7 mouse cellular contexts compared by ENCODE assay signal in genomic region chr11:70020731-70021263, GRCm38 (mm10). TPM values are rescaled to one million over a fixed set of nuclear protein-coding genes. Genes with fewer than 3 reads are reported as not detected.
DNase-seq lines count a peak whose midpoint lies in the region; ATAC-seq lines count a peak whose summit lies in the region.

No protein-coding gene starts in this region.

- ATAC-seq in inflammation-experienced regulatory T-cells, adult 6 months, result peak; percentile 77
- peak; percentile 76 for ATAC-seq in megakaryocyte progenitor cell, adult 5-6 weeks (replicated peaks; ENCODE audit: poor library complexity)

- intact Hi-C loops in left cerebral cortex, postnatal 14 days (cut with DNase I), result no loop called here

- peak; percentile 52 to 58 for DNase-seq in adrenal gland, adult 18-20 months (ENCODE audit: low spot score in 2 of 2)
- DNase-seq in embryo, embryonic 10 days (ENCODE audit: low spot score), result peak; percentile 94
- peak; percentile 61 for DNase-seq in gastrocnemius, postnatal 10 days
- DNase-seq in left cerebral cortex, postnatal 14 days (ENCODE audit: low spot score in 2 of 2), result peak; percentile 74 to 89
- peak; percentile 83 to 90 for DNase-seq in right cerebral cortex, postnatal 10 days (ENCODE audit: low spot score in 2 of 2)

RNA-seq across cellular contexts. Expression of gene Dlg4, which starts 4.1 kb away (rescaled TPM):
- total RNA-seq in adrenal gland, adult 18-20 months (2021), result 10 to 100 TPM; 24.6 to 33.0 TPM
- 10 to 100 TPM; 16.5 to 28.7 TPM for total RNA-seq in gastrocnemius, postnatal 10 days (2021)
- 10 to 100 TPM in 2 of 3 experiments, 1 to 10 TPM in 1; 7.1 to 14.6 (median 11.2) TPM for polyA plus RNA-seq in inflammation-experienced regulatory T-cells, adult 6 months (2017; shearing (Covaris generic))
- total RNA-seq in left cerebral cortex, postnatal 14 days (2021), result 1,000 to 10,000 TPM in 1 of 2 experiments, 100 to 1,000 TPM in 1; 1,000 to 1,075 TPM
- total RNA-seq in megakaryocyte progenitor cell, adult 5-6 weeks (2015), result 5.8 and 6.7 TPM in 2 replicates
- total RNA-seq in megakaryocyte progenitor cell, adult 5-6 weeks (2017), result 3.8 and 4.1 TPM in 2 replicates

RNA-seq across cellular contexts. Expression of gene Acadvl, which starts 5.6 kb away (rescaled TPM):
- total RNA-seq in adrenal gland, adult 18-20 months (2021), result 1,000 to 10,000 TPM in 1 of 2 experiments, 100 to 1,000 TPM in 1; 522 to 1,041 TPM
- total RNA-seq in gastrocnemius, postnatal 10 days (2021), result 100 to 1,000 TPM; 217 to 254 TPM
- 100 to 1,000 TPM; 110 to 132 (median 128) TPM for polyA plus RNA-seq in inflammation-experienced regulatory T-cells, adult 6 months (2017; shearing (Covaris generic))
- 10 to 100 TPM; 50.7 to 53.6 TPM for total RNA-seq in left cerebral cortex, postnatal 14 days (2021)
- 28.7 and 45.7 TPM in 2 replicates for total RNA-seq in megakaryocyte progenitor cell, adult 5-6 weeks (2015)
- total RNA-seq in megakaryocyte progenitor cell, adult 5-6 weeks (2017), result 43.6 and 49.1 TPM in 2 replicates

RNA-seq across cellular contexts. Expression of gene Dvl2, which starts 20.4 kb away (rescaled TPM):
- 10 to 100 TPM; 13.8 to 14.9 TPM for total RNA-seq in adrenal gland, adult 18-20 months (2021)
- total RNA-seq in gastrocnemius, postnatal 10 days (2021), result 10 to 100 TPM in 1 of 2 experiments, 1 to 10 TPM in 1; 8.2 to 14.7 TPM
- polyA plus RNA-seq in inflammation-experienced regulatory T-cells, adult 6 months (2017; shearing (Covaris generic)), result 1 to 10 TPM; 2.5 to 5.0 (median 4.9) TPM
- total RNA-seq in left cerebral cortex, postnatal 14 days (2021), result 10 to 100 TPM; 27.3 to 30.0 TPM
- 9.5 and 9.8 TPM in 2 replicates for total RNA-seq in megakaryocyte progenitor cell, adult 5-6 weeks (2015)
- total RNA-seq in megakaryocyte progenitor cell, adult 5-6 weeks (2017), result 9.5 and 14.7 TPM in 2 replicates

RNA-seq across cellular contexts. Expression of gene Phf23, which starts 25.2 kb away (rescaled TPM):
- total RNA-seq in adrenal gland, adult 18-20 months (2021), result 10 to 100 TPM; 51.5 to 57.5 TPM
- 10 to 100 TPM; 22.2 to 28.9 TPM for total RNA-seq in gastrocnemius, postnatal 10 days (2021)
- polyA plus RNA-seq in inflammation-experienced regulatory T-cells, adult 6 months (2017; shearing (Covaris generic)), result 10 to 100 TPM; 32.7 to 38.3 (median 36.0) TPM
- 10 to 100 TPM; 39.2 to 40.2 TPM for total RNA-seq in left cerebral cortex, postnatal 14 days (2021)
- 34.5 and 37.9 TPM in 2 replicates for total RNA-seq in megakaryocyte progenitor cell, adult 5-6 weeks (2015)
- total RNA-seq in megakaryocyte progenitor cell, adult 5-6 weeks (2017), result 31.7 and 40.0 TPM in 2 replicates

RNA-seq across cellular contexts. Expression of gene Gabarap, which starts 29.9 kb away (rescaled TPM):
- total RNA-seq in adrenal gland, adult 18-20 months (2021), result 100 to 1,000 TPM; 436 to 473 TPM
- 100 to 1,000 TPM; 195 to 228 TPM for total RNA-seq in gastrocnemius, postnatal 10 days (2021)
- 100 to 1,000 TPM; 352 to 384 (median 366) TPM for polyA plus RNA-seq in inflammation-experienced regulatory T-cells, adult 6 months (2017; shearing (Covaris generic))
- total RNA-seq in left cerebral cortex, postnatal 14 days (2021), result 100 to 1,000 TPM; 213 to 217 TPM
- total RNA-seq in megakaryocyte progenitor cell, adult 5-6 weeks (2015), result 387 and 444 TPM in 2 replicates
- 242 and 274 TPM in 2 replicates for total RNA-seq in megakaryocyte progenitor cell, adult 5-6 weeks (2017)

Comparison
In these comparisons a context has a peak if more than half of its experiments do, and no peak if none do; other contexts are left out.
1. Peak in every context shown above with its lines: DNase-seq and ATAC-seq.
2. RNA of gene Dlg4, which starts 4.1 kb away (total RNA-seq): 1,000 to 1,075 TPM in left cerebral cortex, postnatal 14 days; 24.6 to 33.0 TPM in adrenal gland, adult 18-20 months, 16.5 to 28.7 TPM in gastrocnemius, postnatal 10 days and 3.8 to 6.7 TPM in megakaryocyte progenitor cell, adult 5-6 weeks; every median in the first group is over 10 times any median in the second.